Mouse (Mus musculus) frontal cortex, postnatal 10 days (tissue): ENCODE results near the gene Cox19.
"Not testable (repeated sequence)": the region's sequence is repeated elsewhere in the genome, so short reads cannot be mapped to it uniquely, and the experiment has no call there.

Source experiments
- DNase-seq, 2 experiments: peaks; one replicate each; pipeline ENCODE4 v3.0.0; 2022; ENCODE audit warnings: low spot score in 2 of 2, mixed read lengths in 1 of 2

Cox19 gene

GRCm38 (mm10) chr5:139351134-139351533 is at the start of gene Cox19:
Gene Cox19, minus strand, starts transcription at chr5:139351418.
- DNase-seq, result no peak

GRCm38 (mm10) chr5:139399991-139400390 is 48.8 kb upstream of the Cox19 start:
- no peak for DNase-seq

- DNase-seq, result no peak
These were observed 47.6 kb upstream of the Cox19 start for GRCm38 (mm10) chr5:139398786-139399185.

- peak; percentile 87 for DNase-seq
These were observed 46.9 kb upstream of the Cox19 start for GRCm38 (mm10) chr5:139397959-139398753.

GRCm38 (mm10) chr5:139397359-139397916 is 46.2 kb upstream of the Cox19 start:
- no peak for DNase-seq

GRCm38 (mm10) chr5:139395528-139395927 is 44.3 kb upstream of the Cox19 start:
- DNase-seq, result no peak

GRCm38 (mm10) chr5:139394399-139394798 is 43.2 kb upstream of the Cox19 start:
- no peak for DNase-seq

GRCm38 (mm10) chr5:139393197-139393588 is 42.0 kb upstream of the Cox19 start:
- no peak for DNase-seq

GRCm38 (mm10) chr5:139392219-139393196 is 41.3 kb upstream of the Cox19 start:
- DNase-seq, result no peak

- DNase-seq, result no peak
These were observed 40.2 kb upstream of the Cox19 start for GRCm38 (mm10) chr5:139391309-139391990.

GRCm38 (mm10) chr5:139390324-139391119 is 39.3 kb upstream of the Cox19 start:
- DNase-seq, result not testable (repeated sequence)

- peak; percentile 43 to 59 for DNase-seq
These were observed 38.5 kb upstream of the Cox19 start for GRCm38 (mm10) chr5:139389676-139390061.

GRCm38 (mm10) chr5:139388694-139389675 is 37.8 kb upstream of the Cox19 start:
- DNase-seq, result peak; percentile 60 to 73

GRCm38 (mm10) chr5:139388195-139388570 is 37.0 kb upstream of the Cox19 start:
- no peak for DNase-seq

GRCm38 (mm10) chr5:139387329-139388194 is 36.3 kb upstream of the Cox19 start:
- DNase-seq, result no peak

GRCm38 (mm10) chr5:139386047-139386446 is 34.8 kb upstream of the Cox19 start:
- DNase-seq, result no peak

GRCm38 (mm10) chr5:139384531-139384930 is 33.3 kb upstream of the Cox19 start:
- no peak for DNase-seq

GRCm38 (mm10) chr5:139383234-139383633 is 32.0 kb upstream of the Cox19 start:
- no peak for DNase-seq

- no peak for DNase-seq
These were observed 31.5 kb upstream of the Cox19 start for GRCm38 (mm10) chr5:139382760-139383159.
